In the genomic region with DNA sequence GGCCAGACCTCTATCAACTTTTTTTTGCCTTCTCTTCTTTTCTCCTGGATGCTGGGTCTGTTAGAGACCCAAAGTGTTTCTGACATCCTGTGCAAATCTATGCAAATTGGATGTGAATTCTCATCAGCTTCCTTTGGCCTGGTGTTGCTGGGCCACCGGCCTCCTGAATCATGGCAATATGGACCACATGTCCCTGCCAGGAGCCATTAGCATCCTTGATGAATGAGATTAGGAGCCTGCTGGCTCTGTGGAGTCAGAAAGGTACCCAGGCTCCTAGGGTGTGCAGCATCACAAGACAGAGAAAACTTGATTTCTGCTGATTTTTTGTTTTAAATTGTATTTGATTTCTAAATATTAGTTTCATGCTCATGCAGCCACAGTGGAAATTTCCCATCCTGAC, we compare ENCODE assay signal across 21 mouse cellular contexts.
DNase-seq lines count a peak whose midpoint lies in the region; ATAC-seq and TF ChIP-seq lines count a peak whose summit lies in the region.
"Had no signal": no experiment of that assay in that cellular context is flagged by ENCODE, and none has a peak within 500 bp of the region (broad histone marks: within the 10 kb centered on the region; RNA-seq: fewer than 3 reads in every experiment).

No protein-coding gene starts in this region.

- no peaks in the 10 kb centered on the region for H3K27me3 ChIP-seq in forebrain, embryonic 13.5 days
- H3K27me3 ChIP-seq in forebrain, embryonic 12.5 days: no peaks in the 10 kb centered on the region
- H3K27me3 ChIP-seq in heart, embryonic 10.5 days (ENCODE audit: insufficient read depth, poor library complexity, severe bottlenecking): no peaks in the 10 kb centered on the region
- no peaks in the 10 kb centered on the region for H3K27me3 ChIP-seq in liver, embryonic 11.5 days (replicated peaks; ENCODE audit: control insufficient read depth, insufficient read depth, low read length)
- H3K27me3 ChIP-seq: hindbrain, embryonic 15.5 days had no signal

- no peak overlapping the region for H3K27ac ChIP-seq in forebrain, embryonic 13.5 days
- H3K27ac ChIP-seq in forebrain, embryonic 12.5 days: no peak overlapping the region
- no peak overlapping the region for H3K27ac ChIP-seq in heart, embryonic 10.5 days
- no peak overlapping the region for H3K27ac ChIP-seq in liver, embryonic 11.5 days (ENCODE audit: low read depth, low read length)
- H3K27ac ChIP-seq: heart, adult 2 months; hindbrain, embryonic 15.5 days had no signal

- no peak for TF ChIP-seq POLR2A in brain, embryonic 14.5 days (IDR thresholded peaks at IDR 0.05; ENCODE audit: borderline replicate concordance, extremely low read depth, insufficient read depth, insufficient read length, poor library complexity, severe bottlenecking)

- peak; percentile 14 for DNase-seq in heart, embryonic 10.5 days (ENCODE audit: low spot score)
- no peak for DNase-seq in heart, postnatal 4 days
- peak; percentile 24 for DNase-seq in left cerebral cortex, postnatal 4 days
- DNase-seq in left cerebral cortex, adult 9 months (ENCODE audit: low spot score in 2 of 2): no peak
- DNase-seq in brain, embryonic 14.5 days (ENCODE audit: low read depth): peak; percentile 66
- no peak for DNase-seq in liver, embryonic 11.5 days (ENCODE audit: low spot score)
- DNase-seq: adrenal gland, adult 2 months; adrenal gland, postnatal 14 days; cerebellum, adult 18-20 months; cerebellum, adult 9-10 months; gastrocnemius, postnatal 10 days; gastrocnemius, postnatal 36 days; heart, adult 2 months; kidney, adult 18-20 months had no signal

- 47% methylated on average over 1 of the region's 1 CpGs for WGBS in forebrain, embryonic 13.5 days
- WGBS in forebrain, embryonic 12.5 days: 93% methylated on average over 1 of the region's 1 CpGs
- WGBS in heart, embryonic 10.5 days: 61% methylated on average over 1 of the region's 1 CpGs
- WGBS in liver, embryonic 11.5 days: 67% methylated on average over 1 of the region's 1 CpGs

- no peak overlapping the region for H3K4me3 ChIP-seq in forebrain, embryonic 13.5 days
- no peak overlapping the region for H3K4me3 ChIP-seq in forebrain, embryonic 12.5 days (replicated peaks)
- H3K4me3 ChIP-seq in heart, embryonic 10.5 days: no peak overlapping the region
- no peak overlapping the region for H3K4me3 ChIP-seq in liver, embryonic 11.5 days (ENCODE audit: low read depth, low read length)
- H3K4me3 ChIP-seq: heart, adult 2 months; hindbrain, embryonic 15.5 days had no signal

- no peak overlapping the region for H3K4me2 ChIP-seq in forebrain, embryonic 13.5 days
- H3K4me2 ChIP-seq in forebrain, embryonic 12.5 days: no peak overlapping the region
- no peak overlapping the region for H3K4me2 ChIP-seq in liver, embryonic 11.5 days
- H3K4me2 ChIP-seq: heart, embryonic 11.5 days; hindbrain, embryonic 15.5 days had no signal

- ATAC-seq in forebrain, embryonic 13.5 days: peak; percentile 48; the same call in 1 of the 2 replicates
- ATAC-seq in forebrain, embryonic 12.5 days (ENCODE audit: low FRiP score): no peak
- no peak for ATAC-seq in liver, embryonic 11.5 days (replicated peaks; ENCODE audit: low FRiP score)
- ATAC-seq: CD4-positive, CD25-positive, alpha-beta regulatory T cell, adult 4 months; inflammation-experienced regulatory T-cells, adult 6 months; intestine, embryonic 16.5 days had no signal

- peaks cover 12% of the 10 kb centered on the region for H3K4me1 ChIP-seq in forebrain, embryonic 13.5 days
- H3K4me1 ChIP-seq in forebrain, embryonic 12.5 days: no peaks in the 10 kb centered on the region
- peaks cover 9% of the 10 kb centered on the region for H3K4me1 ChIP-seq in heart, embryonic 10.5 days
- H3K4me1 ChIP-seq in liver, embryonic 11.5 days (replicated peaks; ENCODE audit: control insufficient read depth, insufficient read depth, low read length): no peaks in the 10 kb centered on the region

- intact Hi-C loops in left cerebral cortex, postnatal 4 days (cut with DNase I): no loop called here

- no peaks in the 10 kb centered on the region for H3K36me3 ChIP-seq in forebrain, embryonic 13.5 days (ENCODE audit: poor library complexity, severe bottlenecking)
- no peaks in the 10 kb centered on the region for H3K36me3 ChIP-seq in forebrain, embryonic 12.5 days (replicated peaks)
- H3K36me3 ChIP-seq in heart, embryonic 10.5 days: no peaks in the 10 kb centered on the region
- no peaks in the 10 kb centered on the region for H3K36me3 ChIP-seq in liver, embryonic 11.5 days (ENCODE audit: control insufficient read depth, insufficient read depth, low read length)
- H3K36me3 ChIP-seq: hindbrain, embryonic 15.5 days had no signal

- H3K9me3 ChIP-seq in forebrain, embryonic 13.5 days (replicated peaks): no peaks in the 10 kb centered on the region
- no peaks in the 10 kb centered on the region for H3K9me3 ChIP-seq in forebrain, embryonic 12.5 days
- H3K9me3 ChIP-seq in heart, embryonic 10.5 days: no peaks in the 10 kb centered on the region
- no peaks in the 10 kb centered on the region for H3K9me3 ChIP-seq in liver, embryonic 11.5 days (ENCODE audit: control insufficient read depth, low read length)
- H3K9me3 ChIP-seq: hindbrain, embryonic 15.5 days had no signal

- no peak for TF ChIP-seq CTCF in brain, embryonic 14.5 days (IDR thresholded peaks at IDR 0.05; ENCODE audit: borderline replicate concordance, extremely low read depth, insufficient read depth, insufficient read length)

- H3K9ac ChIP-seq in forebrain, embryonic 13.5 days: no peak overlapping the region
- H3K9ac ChIP-seq in forebrain, embryonic 12.5 days: no peak overlapping the region
- H3K9ac ChIP-seq in liver, embryonic 11.5 days (ENCODE audit: low read depth, low read length): no peak overlapping the region
- H3K9ac ChIP-seq: hindbrain, embryonic 15.5 days had no signal

Comparison
In these comparisons a context has a peak if more than half of its experiments do, and no peak if none do; other contexts are left out.
1. DNase-seq: peak in heart, embryonic 10.5 days (single experiment), left cerebral cortex, postnatal 4 days (single experiment) and brain, embryonic 14.5 days (single experiment); none in heart, postnatal 4 days (single experiment), left cerebral cortex, adult 9 months (0 of 2) and liver, embryonic 11.5 days (single experiment).